Mouse (Mus musculus): ENCODE measurements around the gene Pzp.

The Pzp gene

DNA sequence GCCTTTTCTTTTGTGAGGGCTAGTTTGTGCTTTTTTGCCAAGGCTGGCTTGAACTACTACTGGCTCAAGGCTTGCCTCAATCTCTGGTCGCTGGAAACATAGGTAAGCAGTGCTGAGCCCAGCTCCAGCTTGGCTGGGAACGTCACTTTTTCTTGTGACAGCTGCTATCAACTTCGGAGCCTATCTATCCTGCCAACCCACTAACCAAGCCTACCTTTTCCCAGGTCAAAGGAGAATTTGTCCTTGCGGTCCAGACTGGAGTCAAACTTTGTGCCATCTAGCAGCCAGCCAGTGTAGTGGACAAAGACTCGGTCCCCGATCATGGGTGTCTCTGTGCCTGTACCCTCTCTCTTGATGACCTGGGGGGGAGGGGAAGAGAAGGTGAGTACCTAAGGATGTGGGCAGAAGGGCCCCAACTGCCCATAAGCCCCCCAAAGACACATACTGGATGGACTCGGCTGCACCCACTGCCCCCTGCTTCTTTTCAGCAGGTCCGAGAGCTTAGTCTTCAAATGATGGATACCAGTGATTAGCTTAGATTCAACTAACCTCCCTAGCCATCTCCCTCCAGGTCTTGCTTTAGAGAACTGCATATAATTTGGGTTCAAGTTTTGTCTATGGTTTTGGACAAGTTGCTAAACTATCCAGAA is 90.0 kb downstream of the Pzp start:
- DNase-seq (ENCODE audit: extremely low read depth, low read depth): no peak

- DNase-seq (ENCODE audit: extremely low read depth, low read depth): peak; percentile 74
These were observed 91.0 kb downstream of the Pzp start for GRCm38 (mm10) chr6:128435474-128435873.

All from MEL-GATA-1-ER (cell line).